Mouse (Mus musculus) embryonic fibroblast, embryonic 13.5 days (primary cell): Measurements from ENCODE around the gene Rasgrp3.

Source experiments
- CTCF ChIP-seq: IDR thresholded peaks from 2 replicates; pipeline ENCODE4 v1.5.1; 2011; ENCODE audit warnings: mild to moderate bottlenecking, control low read depth, low read length, moderate library complexity, borderline replicate concordance; ENCODE audit not compliant: insufficient read depth
- POLR2A ChIP-seq: IDR thresholded peaks from 2 replicates; pipeline ENCODE4 v1.6.1; 2011; ENCODE audit warnings: low read depth, mild to moderate bottlenecking, control low read depth, low read length, moderate library complexity

DNA sequence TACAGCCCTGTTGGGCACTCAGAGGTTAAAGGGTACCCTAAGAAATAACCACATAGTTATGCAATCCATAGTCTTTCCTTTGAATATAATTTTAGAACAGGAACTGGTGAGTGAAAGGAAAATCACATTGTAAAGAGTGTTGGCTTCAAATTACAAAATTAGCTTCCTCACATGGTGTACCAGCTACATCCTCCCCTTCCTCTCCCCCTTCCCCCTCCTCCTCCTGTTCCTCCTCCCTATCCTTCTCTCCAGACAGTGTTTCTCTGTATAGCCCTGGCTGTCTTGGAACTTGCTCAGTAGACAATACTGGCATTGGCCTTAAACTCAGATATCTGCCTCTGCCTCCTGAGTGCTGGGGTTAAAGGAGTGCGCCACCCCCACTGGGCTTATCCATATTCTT, 26.1 kb downstream of the Rasgrp3 start:
- TF ChIP-seq CTCF (no peak), POLR2A (no peak)
